Mouse (Mus musculus) inflammation-experienced regulatory T-cells (primary cell): ENCODE measurements around the gene Gm20918. TPM values are rescaled to one million over a fixed set of nuclear protein-coding genes. Genes with fewer than 3 reads are reported as not detected.

Source experiments
- polyA plus RNA-seq, 2 experiments: library from polyadenylated mRNA; unstranded; fragments of 100-300 nt; shearing (Covaris generic); gene quantifications; one replicate each; pipeline ENCODE4 v1.2.1; 2017

Gene Gm20918
- not detected for polyA plus RNA-seq

DNA sequence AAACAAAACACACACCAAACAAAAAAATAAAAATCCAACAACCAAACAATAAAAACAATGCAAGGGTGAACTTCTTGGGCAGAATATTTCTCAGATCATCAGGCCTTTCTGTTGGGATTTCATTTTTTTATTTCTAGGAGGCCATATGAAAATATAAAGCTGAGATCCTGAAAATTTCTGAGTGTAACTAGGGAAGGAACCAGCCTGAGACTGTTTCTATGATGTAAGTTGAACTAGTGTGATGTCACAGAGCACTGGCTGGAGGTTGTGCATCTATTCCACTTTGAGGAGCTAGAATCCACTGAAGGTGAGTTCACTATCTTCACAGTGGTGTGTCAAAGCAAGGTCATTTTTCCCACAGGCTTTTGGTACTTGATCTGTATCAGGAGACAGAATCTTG, at the start of gene Gm20918:
TSS of gene Gm20918 (plus strand) at position 301 of the 400 bp plus-strand sequence.

Other genes with a start within 250 kb of the Gm20918 start
- under 1 TPM in 1 of 2 experiments, not detected in 1; 0.44 TPM for gene Gm21820, start 205.5 kb downstream of the Gm20918 start, polyA plus RNA-seq